Mouse (Mus musculus): ENCODE results near the gene Fer. TPM values are rescaled to one million over a fixed set of nuclear protein-coding genes. Genes with fewer than 3 reads are reported as not detected.

Fer gene
- polyA plus RNA-seq, 1 experiment: 10.9 TPM

DNA sequence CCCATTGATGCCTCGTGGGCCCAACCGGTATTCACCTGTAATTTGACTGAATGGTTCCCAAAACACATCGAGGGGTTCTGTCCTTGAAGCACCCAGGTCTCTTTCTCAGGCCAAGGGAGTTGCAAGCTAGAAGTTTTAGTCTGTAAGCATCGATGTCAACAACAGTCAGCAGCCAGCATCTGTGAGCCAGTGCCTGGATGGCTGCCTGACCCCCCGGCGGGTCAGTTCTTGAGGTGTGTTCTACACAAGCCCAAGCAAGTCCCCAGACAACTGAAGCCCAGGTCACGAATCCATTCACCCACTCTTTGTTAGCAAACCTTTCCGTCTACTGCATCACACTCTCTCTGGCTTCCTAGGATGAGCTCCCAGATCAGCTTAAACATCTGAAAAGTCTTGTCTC lies 36.7 kb upstream of the Fer start:
- H3K79me2 ChIP-seq (ENCODE audit: control insufficient read depth, insufficient read depth): no peaks in the 10 kb centered on the region

DNA sequence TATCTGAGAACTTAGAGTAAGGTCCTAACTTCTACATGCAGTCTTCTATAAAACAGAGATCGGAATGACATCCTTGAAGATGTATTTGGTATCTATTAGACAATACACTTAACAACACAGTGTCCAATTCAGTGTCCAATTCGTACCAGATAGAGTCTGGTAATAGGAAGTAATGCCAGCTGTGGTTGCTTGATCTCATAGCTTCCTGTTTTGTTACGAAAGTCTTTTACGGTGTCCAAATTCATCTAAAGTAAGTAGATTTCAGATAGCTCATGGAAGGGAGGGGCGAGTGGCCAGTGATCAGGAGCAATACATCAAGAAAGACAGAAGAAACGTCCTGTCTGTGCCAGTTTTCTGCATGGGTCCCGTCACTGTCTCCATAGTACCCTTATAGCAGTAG lies 36.1 kb upstream of the Fer start:
- no peak for TF ChIP-seq POLR2A (IDR thresholded peaks at IDR 0.05; ENCODE audit: insufficient read length, low read depth)
- Histone ChIP-seq H3K79me2 (ENCODE audit: control insufficient read depth, insufficient read depth) (no peaks in the 10 kb centered on the region), H3K36me3 (ENCODE audit: control insufficient read depth, insufficient read depth) (no peaks in the 10 kb centered on the region), H3ac (ENCODE audit: control insufficient read depth, insufficient read length) (no peak overlapping the region), H3K4me3 (no peak overlapping the region), H3K4me2 (ENCODE audit: low read depth) (no peak overlapping the region), H3K27me3 (ENCODE audit: control insufficient read depth, insufficient read depth, insufficient read length) (no peaks in the 10 kb centered on the region)

More for the DNA sequence above, 36.7 kb upstream of the Fer start:
- no peak for TF ChIP-seq REST (IDR thresholded peaks at IDR 0.05; ENCODE audit: insufficient read depth, insufficient read length)
- no peak for TF ChIP-seq USF1 (IDR thresholded peaks at IDR 0.05; ENCODE audit: low read depth)
- no peak for TF ChIP-seq CEBPB (IDR thresholded peaks at IDR 0.05; ENCODE audit: insufficient read depth, poor library complexity, severe bottlenecking)
- TF ChIP-seq SRF (IDR thresholded peaks at IDR 0.05; ENCODE audit: control insufficient read depth, insufficient read length, low read depth): no peak
- no peak for TF ChIP-seq TCF12 (IDR thresholded peaks at IDR 0.05; ENCODE audit: insufficient read depth, poor library complexity, severe bottlenecking)
- TF ChIP-seq MYOD1 (IDR thresholded peaks at IDR 0.05; ENCODE audit: control insufficient read depth in 1 of 3, insufficient read length in 2 of 3, low read depth in 2 of 3): no peak
- TF ChIP-seq MYOG (IDR thresholded peaks at IDR 0.05; ENCODE audit: control insufficient read depth in 1 of 3, insufficient read depth in 1 of 3, insufficient read length in 2 of 3, low read depth in 2 of 3): no peak
- no peak for TF ChIP-seq MAX (IDR thresholded peaks at IDR 0.05; ENCODE audit: low read depth)
- TF ChIP-seq TCF3 (IDR thresholded peaks at IDR 0.05; ENCODE audit: insufficient read length, low read depth): no peak
- no peak for TF ChIP-seq POLR2AphosphoS2 (IDR thresholded peaks at IDR 0.05; ENCODE audit: insufficient read length, low read depth)
- no peak for TF ChIP-seq E2F4 (IDR thresholded peaks at IDR 0.05; ENCODE audit: insufficient read depth)
- no peak for TF ChIP-seq POLR2A (IDR thresholded peaks at IDR 0.05; ENCODE audit: insufficient read length, low read depth)
- no peaks in the 10 kb centered on the region for H3K36me3 ChIP-seq (ENCODE audit: control insufficient read depth, insufficient read depth)
- no peak overlapping the region for H3ac ChIP-seq (ENCODE audit: control insufficient read depth, insufficient read length)
- no peak overlapping the region for H3K4me2 ChIP-seq (ENCODE audit: low read depth)
- no peaks in the 10 kb centered on the region for H3K27me3 ChIP-seq (ENCODE audit: control insufficient read depth, insufficient read depth, insufficient read length)
- H3K4me3 ChIP-seq: no peak overlapping the region

DNA sequence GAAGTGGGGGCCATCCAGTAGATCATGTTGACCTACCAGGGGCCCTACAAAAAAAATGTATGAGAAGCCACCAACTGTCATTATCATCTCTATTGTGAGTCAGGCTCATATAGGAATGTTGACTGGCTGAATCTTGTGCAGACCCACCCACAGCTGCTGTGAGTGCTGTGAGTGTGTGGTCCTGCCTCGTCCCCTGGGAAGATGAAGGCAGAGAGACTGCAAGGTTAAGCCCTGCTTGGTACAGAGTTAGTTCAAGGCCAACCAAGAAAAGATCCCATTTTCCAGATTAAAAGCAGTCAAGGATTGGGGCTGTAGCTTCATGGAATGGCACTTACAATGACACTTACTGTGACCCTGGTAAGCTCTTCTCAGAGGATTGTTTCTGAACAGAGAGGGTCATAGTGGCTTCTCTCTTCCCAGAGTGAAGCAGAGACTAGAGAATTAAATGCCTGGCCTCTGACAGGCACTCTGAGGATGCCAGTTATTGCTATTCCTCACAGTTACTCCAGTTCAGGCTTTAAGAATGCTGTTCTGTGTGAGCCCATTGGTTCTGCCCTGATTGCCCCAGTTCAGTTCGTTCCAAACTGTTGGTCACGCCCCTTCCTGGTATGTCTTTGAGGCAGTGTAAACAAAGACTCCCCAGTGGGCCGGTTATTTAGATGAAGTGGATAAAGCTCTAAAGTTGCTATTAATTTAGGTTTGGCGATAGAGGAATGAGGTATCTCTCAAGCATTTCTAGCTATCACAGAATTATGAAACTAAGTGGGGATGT lies 34.1 kb upstream of the Fer start:
- no peaks in the 10 kb centered on the region for H3K36me3 ChIP-seq (ENCODE audit: control insufficient read depth, insufficient read depth)
- no peaks in the 10 kb centered on the region for H3K79me2 ChIP-seq (ENCODE audit: control insufficient read depth, insufficient read depth)
- no peak overlapping the region for H3ac ChIP-seq (ENCODE audit: control insufficient read depth, insufficient read length)
- no peak overlapping the region for H3K4me2 ChIP-seq (ENCODE audit: low read depth)
- no peak for TF ChIP-seq USF1 (IDR thresholded peaks at IDR 0.05; ENCODE audit: low read depth)
- no peak for TF ChIP-seq MYOD1 (IDR thresholded peaks at IDR 0.05; ENCODE audit: control insufficient read depth in 1 of 3, insufficient read length in 2 of 3, low read depth in 2 of 3)
- TF ChIP-seq POLR2AphosphoS2 (IDR thresholded peaks at IDR 0.05; ENCODE audit: insufficient read length, low read depth): no peak
- TF ChIP-seq E2F4 (IDR thresholded peaks at IDR 0.05; ENCODE audit: insufficient read depth): no peak
- TF ChIP-seq REST (IDR thresholded peaks at IDR 0.05; ENCODE audit: insufficient read depth, insufficient read length): no peak
- no peak for TF ChIP-seq CEBPB (IDR thresholded peaks at IDR 0.05; ENCODE audit: insufficient read depth, poor library complexity, severe bottlenecking)
- no peak for TF ChIP-seq POLR2A (IDR thresholded peaks at IDR 0.05; ENCODE audit: insufficient read length, low read depth)
- no peak for TF ChIP-seq TCF12 (IDR thresholded peaks at IDR 0.05; ENCODE audit: insufficient read depth, poor library complexity, severe bottlenecking)
- no peak for TF ChIP-seq MYOG (IDR thresholded peaks at IDR 0.05; ENCODE audit: control insufficient read depth in 1 of 3, insufficient read depth in 1 of 3, insufficient read length in 2 of 3, low read depth in 2 of 3)
- no peak for TF ChIP-seq MAX (IDR thresholded peaks at IDR 0.05; ENCODE audit: low read depth)
- no peak for TF ChIP-seq SRF (IDR thresholded peaks at IDR 0.05; ENCODE audit: control insufficient read depth, insufficient read length, low read depth)
- no peak for TF ChIP-seq TCF3 (IDR thresholded peaks at IDR 0.05; ENCODE audit: insufficient read length, low read depth)
- H3K27me3 ChIP-seq (ENCODE audit: control insufficient read depth, insufficient read depth, insufficient read length): no peaks in the 10 kb centered on the region
- H3K4me3 ChIP-seq: no peak overlapping the region

DNA sequence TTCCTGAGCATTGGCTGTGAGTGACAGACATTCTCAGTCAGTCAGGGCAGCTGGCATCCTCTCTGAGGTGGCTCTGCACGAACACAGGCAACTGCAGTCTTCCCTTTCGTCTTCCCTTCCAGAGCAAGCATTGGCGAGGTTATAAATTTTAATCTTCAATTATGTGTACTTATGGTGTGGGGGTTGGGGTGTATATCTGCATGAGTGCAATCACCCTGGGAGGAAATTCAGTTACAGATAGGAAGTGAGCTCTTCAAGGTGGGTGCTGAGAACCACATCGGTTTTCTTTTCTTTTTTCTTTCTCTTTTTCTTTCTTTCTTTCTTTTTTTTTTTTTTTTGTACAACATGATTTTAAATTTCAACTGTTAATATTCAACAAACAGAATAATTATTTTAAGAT lies 31.3 kb upstream of the Fer start:
- Histone ChIP-seq H3K4me2 (ENCODE audit: low read depth) (no peak overlapping the region), H3K27me3 (ENCODE audit: control insufficient read depth, insufficient read depth, insufficient read length) (no peaks in the 10 kb centered on the region), H3K79me2 (ENCODE audit: control insufficient read depth, insufficient read depth) (no peaks in the 10 kb centered on the region), H3K36me3 (ENCODE audit: control insufficient read depth, insufficient read depth) (no peaks in the 10 kb centered on the region), H3ac (ENCODE audit: control insufficient read depth, insufficient read length) (no peak overlapping the region), H3K4me3 (no peak overlapping the region)
- TF ChIP-seq REST (IDR thresholded peaks at IDR 0.05; ENCODE audit: insufficient read depth, insufficient read length): no peak
- no peak for TF ChIP-seq TCF3 (IDR thresholded peaks at IDR 0.05; ENCODE audit: insufficient read length, low read depth)
- TF ChIP-seq CEBPB (IDR thresholded peaks at IDR 0.05; ENCODE audit: insufficient read depth, poor library complexity, severe bottlenecking): no peak
- TF ChIP-seq SRF (IDR thresholded peaks at IDR 0.05; ENCODE audit: control insufficient read depth, insufficient read length, low read depth): no peak
- no peak for TF ChIP-seq MAX (IDR thresholded peaks at IDR 0.05; ENCODE audit: low read depth)
- no peak for TF ChIP-seq USF1 (IDR thresholded peaks at IDR 0.05; ENCODE audit: low read depth)
- TF ChIP-seq TCF12 (IDR thresholded peaks at IDR 0.05; ENCODE audit: insufficient read depth, poor library complexity, severe bottlenecking): no peak
- no peak for TF ChIP-seq MYOD1 (IDR thresholded peaks at IDR 0.05; ENCODE audit: control insufficient read depth in 1 of 3, insufficient read length in 2 of 3, low read depth in 2 of 3)

DNA sequence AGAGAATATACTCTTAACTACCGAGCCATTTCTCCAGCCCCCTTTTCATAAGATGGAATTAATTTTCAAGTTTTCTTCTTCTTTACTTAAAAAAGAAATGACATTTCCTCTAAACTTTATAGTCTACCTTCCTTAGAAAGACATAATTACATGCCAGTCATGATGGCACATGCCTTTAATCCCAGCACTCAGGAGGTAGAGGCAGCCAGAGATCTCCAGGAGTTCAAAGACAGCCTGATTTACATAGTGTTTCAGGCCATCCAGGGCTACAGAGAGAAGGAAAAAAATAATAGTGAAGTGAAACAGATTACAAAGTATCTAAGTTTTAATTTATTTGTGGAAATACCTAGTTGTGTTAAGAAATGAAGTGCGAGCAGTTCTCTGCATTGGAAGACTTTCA lies 26.6 kb upstream of the Fer start:
- Histone ChIP-seq H3K79me2 (ENCODE audit: control insufficient read depth, insufficient read depth) (no peaks in the 10 kb centered on the region), H3K4me3 (no peak overlapping the region)

More for the DNA sequence above, 26.6 kb upstream of the Fer start:
- H3K4me2 ChIP-seq (ENCODE audit: low read depth): no peak overlapping the region
- no peaks in the 10 kb centered on the region for H3K27me3 ChIP-seq (ENCODE audit: control insufficient read depth, insufficient read depth, insufficient read length)
- H3K36me3 ChIP-seq (ENCODE audit: control insufficient read depth, insufficient read depth): no peaks in the 10 kb centered on the region
- H3ac ChIP-seq (ENCODE audit: control insufficient read depth, insufficient read length): no peak overlapping the region
- TF ChIP-seq MAX (IDR thresholded peaks at IDR 0.05; ENCODE audit: low read depth) (no peak), MYOG (IDR thresholded peaks at IDR 0.05; ENCODE audit: control insufficient read depth in 1 of 3, insufficient read depth in 1 of 3, insufficient read length in 2 of 3, low read depth in 2 of 3) (no peak), E2F4 (IDR thresholded peaks at IDR 0.05; ENCODE audit: insufficient read depth) (no peak), USF1 (IDR thresholded peaks at IDR 0.05; ENCODE audit: low read depth) (no peak), REST (IDR thresholded peaks at IDR 0.05; ENCODE audit: insufficient read depth, insufficient read length) (no peak), TCF3 (IDR thresholded peaks at IDR 0.05; ENCODE audit: insufficient read length, low read depth) (no peak), CEBPB (IDR thresholded peaks at IDR 0.05; ENCODE audit: insufficient read depth, poor library complexity, severe bottlenecking) (no peak), POLR2AphosphoS2 (IDR thresholded peaks at IDR 0.05; ENCODE audit: insufficient read length, low read depth) (no peak), POLR2A (IDR thresholded peaks at IDR 0.05; ENCODE audit: insufficient read length, low read depth) (no peak), TCF12 (IDR thresholded peaks at IDR 0.05; ENCODE audit: insufficient read depth, poor library complexity, severe bottlenecking) (no peak), MYOD1 (IDR thresholded peaks at IDR 0.05; ENCODE audit: control insufficient read depth in 1 of 3, insufficient read length in 2 of 3, low read depth in 2 of 3) (no peak), SRF (IDR thresholded peaks at IDR 0.05; ENCODE audit: control insufficient read depth, insufficient read length, low read depth) (no peak)

All from myocyte (in vitro differentiated cells).